Mouse (Mus musculus): Measurements from ENCODE around the gene Olfr1388. TPM values are rescaled to one million over a fixed set of nuclear protein-coding genes. Genes with fewer than 3 reads are reported as not detected.
"Not testable (repeated sequence)": the region's sequence is repeated elsewhere in the genome, so short reads cannot be mapped to it uniquely, and the experiment has no call there.

Olfr1388 gene
- 0.07 and 0.11 TPM in 2 replicates for polyA plus RNA-seq (2016; fragmentation: Nextera tagmentation; extraction: Ambion mirVana)

- WGBS (ENCODE audit: insufficient replicate concordance): 58% methylated on average over 3 of the region's 3 CpGs
These were observed at the start of gene Olfr1388 for GRCm38 (mm10) chr11:49436411-49436810. Gene Olfr1388 (plus strand): TSS chr11:49436624.

GRCm38 (mm10) chr11:49392707-49393106 is 43.7 kb upstream of the Olfr1388 start:
- not testable (repeated sequence) for H3K36me3 ChIP-seq; H3K4me1 ChIP-seq; H3K9ac ChIP-seq; H3K4me2 ChIP-seq; H3K27me3 ChIP-seq (replicated peaks); ATAC-seq; H3K27ac ChIP-seq; H3K4me3 ChIP-seq; H3K9me3 ChIP-seq (replicated peaks)
- WGBS (ENCODE audit: insufficient replicate concordance): 32% methylated on average over 1 of the region's 1 CpGs

More at GRCm38 (mm10) chr11:49436411-49436810, at the start of gene Olfr1388:
- no peak within 1 kb of the TSS for H3K9ac ChIP-seq
- H3K9me3 ChIP-seq (replicated peaks): no peaks in the 10 kb centered on the region
- no peak within 1 kb of the TSS for H3K4me3 ChIP-seq
- H3K36me3 ChIP-seq: no peaks in the 10 kb centered on the region
- H3K27ac ChIP-seq: no peak within 1 kb of the TSS
- ATAC-seq: no peak
- no peaks in the 10 kb centered on the region for H3K4me1 ChIP-seq
- no peak within 1 kb of the TSS for H3K4me2 ChIP-seq
- H3K27me3 ChIP-seq (replicated peaks): no peaks in the 10 kb centered on the region

DNA sequence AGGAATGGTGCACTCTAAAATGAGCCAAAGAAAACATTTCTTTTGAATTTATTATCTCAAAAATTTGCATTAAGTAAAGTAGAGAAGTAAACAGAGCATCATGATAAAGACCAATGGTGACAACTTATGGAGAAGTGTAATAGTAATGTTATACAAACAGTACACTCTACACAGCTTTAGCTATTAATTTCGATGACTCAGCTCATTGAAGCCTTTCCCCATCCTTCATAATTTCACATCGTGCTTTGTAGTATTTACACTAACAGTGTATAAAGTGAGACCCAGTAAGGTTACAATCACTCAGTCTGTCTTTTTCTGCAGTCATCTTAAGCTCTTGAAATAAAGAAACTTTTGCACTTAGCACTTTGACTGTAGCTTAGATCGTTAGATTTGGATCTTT is 29.6 kb upstream of the Olfr1388 start:
- Histone ChIP-seq H3K27me3 (replicated peaks) (no peaks in the 10 kb centered on the region), H3K4me2 (no peak overlapping the region), H3K9ac (no peak overlapping the region), H3K9me3 (replicated peaks) (no peaks in the 10 kb centered on the region), H3K36me3 (no peaks in the 10 kb centered on the region), H3K27ac (no peak overlapping the region), H3K4me1 (no peaks in the 10 kb centered on the region), H3K4me3 (no peak overlapping the region)
- no peak for ATAC-seq
- WGBS (ENCODE audit: insufficient replicate concordance): 60% methylated on average over 3 of the region's 3 CpGs

DNA sequence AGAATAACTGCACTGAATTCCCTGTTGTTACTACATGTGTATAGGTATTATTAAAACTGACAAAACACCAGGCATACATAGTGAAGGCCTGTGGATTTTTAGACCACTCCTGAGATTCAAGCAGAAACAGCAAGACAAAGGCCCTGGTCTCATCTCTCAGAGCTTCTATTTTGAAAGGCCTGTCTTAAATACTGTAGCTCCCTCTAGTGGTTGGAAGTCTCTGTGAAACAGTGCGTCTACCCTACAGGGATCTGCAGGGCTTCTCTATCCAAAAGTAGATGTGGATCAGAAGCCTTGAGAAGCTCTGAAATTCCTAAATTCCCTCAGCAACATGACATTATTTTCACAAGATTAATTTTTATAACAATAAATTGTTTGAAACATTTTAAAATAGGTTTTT is 25.9 kb upstream of the Olfr1388 start:
- 14% methylated on average over 1 of the region's 1 CpGs for WGBS (ENCODE audit: insufficient replicate concordance)
- H3K4me1 ChIP-seq: no peaks in the 10 kb centered on the region
- no peak for ATAC-seq
- no peaks in the 10 kb centered on the region for H3K36me3 ChIP-seq
- H3K9ac ChIP-seq: no peak overlapping the region
- H3K4me2 ChIP-seq: no peak overlapping the region
- no peaks in the 10 kb centered on the region for H3K9me3 ChIP-seq (replicated peaks)
- H3K27ac ChIP-seq: no peak overlapping the region
- no peaks in the 10 kb centered on the region for H3K27me3 ChIP-seq (replicated peaks)
- no peak overlapping the region for H3K4me3 ChIP-seq

- H3K4me3 ChIP-seq: no peak within 1 kb of the TSS
- WGBS (ENCODE audit: insufficient replicate concordance): 56% methylated on average over 2 of the region's 2 CpGs
- H3K36me3 ChIP-seq: no peaks in the 10 kb centered on the region
- H3K9ac ChIP-seq: no peak within 1 kb of the TSS
- no peaks in the 10 kb centered on the region for H3K27me3 ChIP-seq (replicated peaks)
- no peaks in the 10 kb centered on the region for H3K9me3 ChIP-seq (replicated peaks)
- no peak within 1 kb of the TSS for H3K4me2 ChIP-seq
- H3K27ac ChIP-seq: no peak within 1 kb of the TSS
- H3K4me1 ChIP-seq: no peaks in the 10 kb centered on the region
- no peak for ATAC-seq
These were observed 13.7 kb upstream of the Olfr1388 start, which contains the start of gene Olfr1389 for GRCm38 (mm10) chr11:49422767-49423166. Gene Olfr1389 (plus strand): TSS chr11:49423067.

DNA sequence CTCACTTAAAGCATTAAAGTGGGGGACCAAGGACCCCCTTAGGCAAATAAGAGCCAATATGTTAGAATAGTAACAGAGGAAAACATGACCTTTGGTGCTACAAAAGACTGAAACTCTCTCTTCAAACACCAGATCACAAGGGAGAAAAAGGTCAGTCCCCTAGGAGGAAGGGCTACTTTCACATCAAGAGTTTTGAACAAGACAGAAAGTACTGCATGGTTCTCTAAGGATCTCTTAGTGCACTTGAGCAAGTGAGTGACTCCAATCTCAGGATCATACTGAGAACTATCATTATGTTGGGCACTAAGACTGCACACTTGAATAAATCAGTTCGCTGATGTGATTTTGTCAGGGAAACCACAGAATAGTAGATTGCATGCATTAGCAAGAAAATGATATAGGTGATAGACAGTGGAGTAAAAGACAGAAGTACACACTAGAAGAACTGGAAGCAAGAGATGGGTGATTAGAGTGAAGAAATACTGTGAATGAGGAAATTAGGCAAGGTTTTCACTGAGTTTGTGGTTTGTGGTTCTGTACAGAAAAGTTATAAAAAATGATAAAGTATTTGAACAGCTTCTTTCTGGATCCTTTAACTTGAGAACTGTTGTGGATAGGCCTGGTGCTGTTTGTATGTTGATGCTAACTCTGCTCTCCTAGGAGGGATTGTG is 11.0 kb upstream of the Olfr1388 start:
- Histone ChIP-seq H3K9me3 (replicated peaks) (no peaks in the 10 kb centered on the region), H3K4me3 (no peak overlapping the region), H3K4me2 (no peak overlapping the region), H3K27me3 (replicated peaks) (no peaks in the 10 kb centered on the region), H3K36me3 (no peaks in the 10 kb centered on the region), H3K4me1 (no peaks in the 10 kb centered on the region), H3K9ac (no peak overlapping the region), H3K27ac (no peak overlapping the region)
- WGBS (ENCODE audit: insufficient replicate concordance): 63% methylated on average over 1 of the region's 1 CpGs
- no peak for ATAC-seq

- H3K4me1 ChIP-seq: no peaks in the 10 kb centered on the region
- H3K9me3 ChIP-seq (replicated peaks): no peaks in the 10 kb centered on the region
- H3K4me2 ChIP-seq: no peak overlapping the region
- H3K36me3 ChIP-seq: no peaks in the 10 kb centered on the region
- no peak overlapping the region for H3K9ac ChIP-seq
- no peak overlapping the region for H3K27ac ChIP-seq
- H3K27me3 ChIP-seq (replicated peaks): no peaks in the 10 kb centered on the region
- no peak for ATAC-seq
- H3K4me3 ChIP-seq: no peak overlapping the region
- WGBS (ENCODE audit: insufficient replicate concordance): 49% methylated on average over 2 of the region's 2 CpGs
These were observed 6.8 kb upstream of the Olfr1388 start for GRCm38 (mm10) chr11:49429641-49430040.

DNA sequence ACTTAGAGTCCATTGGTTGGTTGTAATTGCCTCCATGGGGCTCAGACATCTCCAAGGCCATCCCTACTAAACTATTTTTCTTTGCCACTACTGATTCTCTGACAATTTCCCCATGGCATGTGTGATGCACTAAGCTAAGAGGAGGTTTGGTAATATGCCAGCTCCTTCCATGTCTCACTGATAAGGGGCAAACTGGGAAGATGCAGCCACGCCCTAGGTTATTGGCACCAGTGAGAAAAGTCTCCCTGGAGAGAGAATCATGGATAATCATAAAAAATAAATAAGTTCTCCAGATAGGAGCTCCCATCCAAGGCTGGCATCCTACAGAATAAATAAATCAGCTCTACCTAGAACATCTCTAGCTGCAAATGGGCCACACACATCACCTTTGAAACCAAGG is 18.6 kb downstream of the Olfr1388 start, which contains the start of gene Olfr1387:
TSS of gene Olfr1387 (plus strand) at position 301 of the 400 bp plus-strand sequence.
- Histone ChIP-seq H3K4me3 (no peak within 1 kb of the TSS), H3K27me3 (replicated peaks) (no peaks in the 10 kb centered on the region), H3K9ac (no peak within 1 kb of the TSS), H3K4me1 (no peaks in the 10 kb centered on the region), H3K9me3 (replicated peaks) (no peaks in the 10 kb centered on the region), H3K36me3 (no peaks in the 10 kb centered on the region), H3K4me2 (no peak within 1 kb of the TSS), H3K27ac (no peak within 1 kb of the TSS)
- no peak for ATAC-seq
- WGBS (ENCODE audit: insufficient replicate concordance): 53% methylated on average over 1 of the region's 1 CpGs

DNA sequence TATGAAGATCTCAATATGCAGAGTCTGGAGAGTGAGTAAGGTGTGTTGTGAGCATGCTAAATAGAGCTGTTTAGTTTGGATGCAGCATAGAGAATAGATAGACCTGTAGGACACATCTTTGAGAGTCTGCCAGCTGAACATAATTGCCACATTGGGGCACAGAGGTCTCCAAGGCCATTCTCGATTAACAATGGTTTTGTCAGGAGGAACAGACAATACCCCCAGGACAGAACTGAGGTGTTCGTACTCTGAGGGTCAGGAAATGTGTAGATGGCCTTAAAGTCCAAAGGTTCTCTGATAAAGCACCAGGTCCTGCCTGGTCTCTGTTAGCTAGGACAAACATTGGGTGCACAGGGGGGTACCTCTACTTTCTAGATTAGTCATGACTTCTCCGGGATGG is 28.3 kb downstream of the Olfr1388 start, which contains the start of gene Olfr1386:
TSS of gene Olfr1386 (plus strand) at position 301 of the 400 bp plus-strand sequence.
- H3K36me3 ChIP-seq; H3K27me3 ChIP-seq (replicated peaks); H3K4me2 ChIP-seq; H3K9ac ChIP-seq; H3K9me3 ChIP-seq (replicated peaks); ATAC-seq; H3K4me3 ChIP-seq; H3K4me1 ChIP-seq; H3K27ac ChIP-seq: not testable (repeated sequence)
- WGBS (ENCODE audit: insufficient replicate concordance): 46% methylated on average over 3 of the region's 3 CpGs

DNA sequence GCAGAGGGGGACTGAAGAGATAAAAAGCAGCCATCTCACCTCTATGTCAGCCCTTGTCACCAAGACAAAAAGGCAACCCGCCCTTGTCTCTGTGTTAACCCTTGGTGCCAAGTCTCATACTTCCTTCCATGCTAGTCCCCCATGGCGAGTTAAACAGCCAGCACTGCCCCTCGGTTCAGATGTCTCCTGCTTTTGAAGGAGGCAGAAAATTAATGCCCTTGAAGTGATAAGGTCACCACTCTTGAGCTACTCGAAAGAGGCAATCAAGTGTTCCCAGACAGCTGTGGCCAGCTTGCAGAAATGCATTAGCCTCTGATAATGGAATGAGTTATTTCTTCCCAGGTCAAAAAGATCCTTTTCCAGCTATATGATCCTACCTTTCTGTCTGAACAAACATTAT is 49.5 kb downstream of the Olfr1388 start:
- Histone ChIP-seq H3K9me3 (replicated peaks) (no peaks in the 10 kb centered on the region), H3K27ac (no peak overlapping the region), H3K4me2 (no peak overlapping the region), H3K4me1 (no peaks in the 10 kb centered on the region), H3K4me3 (no peak overlapping the region), H3K9ac (no peak overlapping the region), H3K27me3 (replicated peaks) (no peaks in the 10 kb centered on the region), H3K36me3 (no peaks in the 10 kb centered on the region)
- 28% methylated on average over 4 of the region's 4 CpGs for WGBS (ENCODE audit: insufficient replicate concordance)
- ATAC-seq: no peak

DNA sequence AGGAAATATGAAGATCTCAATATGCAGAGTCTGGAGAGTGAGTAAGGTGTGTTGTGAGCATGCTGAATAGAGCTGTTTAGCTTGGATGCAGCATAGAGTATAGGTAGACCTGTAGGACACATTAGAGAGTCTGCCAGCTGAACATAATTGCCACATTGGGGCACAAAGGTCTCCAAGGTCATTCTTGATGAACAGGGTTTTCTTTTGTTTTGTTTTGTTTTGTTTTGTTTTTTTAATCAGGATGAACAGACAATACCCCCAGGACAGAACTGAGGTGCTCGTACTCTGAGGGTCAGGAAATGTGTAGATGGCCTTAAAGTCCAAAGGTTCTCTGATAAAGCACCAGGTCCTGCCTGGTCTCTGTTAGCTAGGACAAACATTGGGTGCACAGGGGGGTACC is 52.3 kb downstream of the Olfr1388 start, which contains the start of gene Olfr1385:
TSS of gene Olfr1385 (plus strand) at position 301 of the 400 bp plus-strand sequence.
- not testable (repeated sequence) for H3K27ac ChIP-seq; H3K4me2 ChIP-seq; ATAC-seq; H3K4me1 ChIP-seq; H3K4me3 ChIP-seq; H3K9me3 ChIP-seq (replicated peaks); H3K36me3 ChIP-seq; H3K9ac ChIP-seq; H3K27me3 ChIP-seq (replicated peaks)
- WGBS (ENCODE audit: insufficient replicate concordance): 38% methylated on average over 1 of the region's 1 CpGs

Measured in liver, embryonic 12.5 days (tissue).